Mouse (Mus musculus) cortical plate, adult 2 months (tissue): Measurements from ENCODE around the gene Egfl6.

Experiments used
- CTCF ChIP-seq: fragments of 200-500 bp; IDR thresholded peaks from 2 replicates; pipeline ENCODE4 v1.5.1; 2011; ENCODE audit warnings: mild to moderate bottlenecking, control low read depth, low read length; ENCODE audit not compliant: insufficient read depth; ENCODE audit errors: extremely low read depth
- POLR2A ChIP-seq: fragments of 200-500 bp; IDR thresholded peaks from 2 replicates; pipeline ENCODE4 v1.6.1; 2011; ENCODE audit warnings: mild to moderate bottlenecking, low read length, control low read depth; ENCODE audit not compliant: insufficient read depth; ENCODE audit errors: extremely low read depth

DNA sequence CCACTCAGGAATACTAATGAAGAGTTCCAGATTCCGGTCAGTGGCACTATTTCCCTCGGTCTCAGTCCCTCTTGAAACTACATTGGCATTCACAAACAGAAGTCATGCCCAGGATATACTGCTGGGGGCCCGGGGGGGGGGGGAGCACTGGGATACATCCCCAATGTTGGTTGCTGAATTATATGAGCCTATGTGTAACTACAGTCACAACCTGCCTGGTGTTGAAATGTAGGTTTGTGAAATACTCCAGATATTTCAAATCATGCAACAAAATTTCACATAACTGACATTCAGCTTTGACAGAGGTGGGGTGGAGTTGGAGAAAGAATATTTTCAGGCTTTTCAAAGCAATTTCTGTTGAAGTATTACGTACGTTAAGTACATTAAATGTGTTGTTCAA, 64.7 kb downstream of the Egfl6 start:
- no peak for TF ChIP-seq POLR2A
- TF ChIP-seq CTCF = no peak
